Mouse (Mus musculus): ENCODE measurements around the gene Tbc1d2b.

The Tbc1d2b gene

DNA sequence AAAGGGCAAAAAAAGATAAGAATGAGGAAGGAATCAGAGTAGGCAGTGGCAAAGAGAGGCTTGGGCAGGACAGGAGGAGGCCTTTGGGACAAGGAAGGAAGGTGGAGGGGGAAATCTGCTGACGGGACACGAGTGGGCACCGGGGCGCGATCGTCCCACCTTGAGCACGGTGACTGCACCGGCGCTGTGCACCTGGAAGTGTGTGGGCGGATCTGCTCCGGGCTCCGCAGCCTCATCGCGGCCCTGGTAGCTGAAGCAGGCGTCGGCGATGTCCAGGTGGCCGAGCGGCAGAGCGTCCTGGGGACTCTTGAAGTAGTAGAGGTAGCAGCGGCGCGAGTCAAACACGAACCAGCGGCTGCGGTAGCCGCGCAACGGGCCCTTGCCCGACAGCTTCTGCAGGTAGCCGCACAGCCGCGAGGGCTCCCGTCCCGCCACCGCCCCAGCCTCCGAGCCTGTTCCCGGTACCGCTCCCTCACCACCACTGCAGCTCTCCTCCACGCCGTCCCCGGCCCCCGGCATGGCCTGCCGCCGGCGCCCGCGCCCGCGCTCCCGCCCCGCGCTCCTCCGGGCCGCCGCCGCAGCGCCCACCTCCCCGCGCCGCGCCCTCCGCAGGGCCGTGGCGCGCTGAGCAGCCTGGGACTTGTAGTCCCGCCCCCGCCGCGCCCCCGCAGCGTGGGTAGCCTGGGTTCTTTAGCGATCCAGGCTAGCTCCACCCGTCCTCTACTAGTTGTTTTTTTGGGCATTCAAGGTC is at the start of gene Tbc1d2b:
TSS of gene Tbc1d2b (minus strand) at position 612 of the 751 bp plus-strand sequence.
- DNase-seq (ENCODE audit: low spot score), result no peak

DNA sequence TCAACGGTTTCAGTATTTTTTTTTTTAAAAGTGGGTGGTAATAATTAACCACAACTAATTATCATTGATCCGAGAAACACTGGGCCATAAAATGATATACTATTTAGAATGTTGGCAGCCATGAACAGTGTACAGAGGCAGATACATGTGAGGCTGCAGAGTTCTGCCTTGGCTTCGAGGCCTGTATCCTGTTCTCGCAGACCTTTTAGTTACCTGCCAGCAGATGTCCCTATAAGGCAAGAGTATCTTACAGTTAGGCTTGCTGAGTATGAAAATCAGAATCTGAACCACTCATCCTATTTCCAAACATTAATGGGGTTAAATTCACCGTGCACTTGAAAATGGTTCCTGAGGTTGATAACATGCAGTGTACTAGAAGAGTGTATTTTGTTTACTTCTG is 45.7 kb upstream of the Tbc1d2b start:
- no peak for DNase-seq (ENCODE audit: low spot score)

DNA sequence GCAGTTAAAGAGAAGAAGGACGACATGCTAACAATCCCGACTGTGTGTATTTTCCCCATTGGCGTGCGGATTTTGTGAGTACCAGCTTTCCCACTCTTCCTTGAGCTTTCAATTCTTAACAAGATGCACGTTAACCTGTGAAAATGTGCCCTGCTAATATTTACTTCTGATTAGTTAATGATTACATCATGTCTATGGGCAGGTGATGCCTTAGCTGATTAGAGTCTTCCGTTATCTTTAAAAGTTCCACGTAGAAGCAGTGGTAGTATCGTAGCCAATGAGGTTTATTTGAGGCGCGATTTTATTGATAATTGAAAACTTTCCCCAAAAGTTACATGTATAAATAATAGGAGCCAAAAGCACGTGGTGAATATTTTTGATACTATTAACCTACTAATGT is 45.1 kb upstream of the Tbc1d2b start:
- no peak for DNase-seq (ENCODE audit: low spot score)

DNA sequence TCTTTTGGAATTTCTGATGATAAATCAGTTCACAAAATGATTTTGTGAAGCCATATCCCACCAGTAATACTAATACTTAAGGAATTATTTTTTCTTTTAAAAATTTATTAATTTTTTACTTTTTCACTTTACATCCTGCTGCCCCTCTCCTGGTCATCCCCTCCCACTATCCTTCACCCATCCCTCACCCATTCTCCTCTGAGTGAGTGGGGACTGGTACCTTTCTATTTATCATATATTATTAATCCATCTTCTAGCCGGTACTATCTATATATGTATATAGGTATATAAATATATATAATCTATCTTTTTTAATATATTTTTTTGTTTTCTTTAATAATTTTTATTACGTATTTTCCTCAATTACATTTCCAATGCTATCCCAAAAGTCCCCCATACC is 33.6 kb upstream of the Tbc1d2b start:
- no peak for DNase-seq (ENCODE audit: low spot score)

DNA sequence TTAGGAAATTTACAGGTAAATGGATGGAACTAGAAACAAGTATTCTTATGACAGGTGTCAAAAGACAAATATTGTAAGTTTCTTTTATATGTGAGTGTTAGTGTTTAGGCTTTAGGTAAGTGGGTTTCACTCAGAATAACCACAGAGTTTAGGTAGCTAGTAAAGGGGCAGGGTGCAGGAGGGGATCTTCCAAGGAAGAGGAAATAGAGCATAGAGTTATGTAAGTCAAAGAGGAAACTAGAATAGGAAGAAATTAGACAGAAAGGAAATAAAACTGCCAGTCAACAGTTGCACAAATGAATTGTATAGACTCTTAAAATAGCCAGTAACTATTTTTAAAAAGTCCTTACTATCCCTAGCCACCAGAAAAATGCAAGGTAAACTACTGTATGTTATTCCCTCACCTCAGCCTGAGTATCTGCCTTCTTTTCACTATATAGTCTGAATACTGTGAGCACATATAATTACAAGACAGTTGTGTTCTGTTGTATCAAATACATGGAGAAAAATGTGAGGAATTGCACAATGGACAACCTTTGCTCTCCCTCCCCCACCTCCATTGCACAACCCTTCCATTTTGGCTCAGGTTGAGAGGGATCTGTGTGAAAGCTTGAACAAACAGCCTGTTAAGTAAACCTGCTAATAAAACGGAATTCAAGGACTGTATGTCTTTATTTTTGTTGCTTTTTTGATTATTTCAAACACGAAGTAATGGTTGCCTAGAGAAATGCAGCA is 32.7 kb upstream of the Tbc1d2b start:
- DNase-seq (ENCODE audit: low spot score), result no peak

DNA sequence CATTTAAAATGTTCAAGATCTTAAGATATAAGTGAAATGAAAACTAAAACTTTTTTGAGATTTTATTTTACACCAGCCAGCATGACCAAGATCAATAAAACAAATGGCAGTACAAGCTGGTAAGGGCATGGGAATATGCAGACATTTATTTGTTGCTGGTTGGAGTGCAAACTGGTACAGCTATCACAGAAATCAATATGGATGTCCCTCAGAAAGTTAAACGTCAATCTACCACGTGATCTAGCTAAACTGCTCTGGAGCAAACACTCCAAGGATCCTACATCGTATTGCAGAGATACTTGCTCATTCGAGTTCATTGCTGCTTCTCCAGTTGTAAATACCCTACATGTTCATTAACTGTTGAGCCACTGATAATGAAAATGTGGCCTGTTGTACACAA is 32.1 kb upstream of the Tbc1d2b start:
- no peak for DNase-seq (ENCODE audit: low spot score)

DNA sequence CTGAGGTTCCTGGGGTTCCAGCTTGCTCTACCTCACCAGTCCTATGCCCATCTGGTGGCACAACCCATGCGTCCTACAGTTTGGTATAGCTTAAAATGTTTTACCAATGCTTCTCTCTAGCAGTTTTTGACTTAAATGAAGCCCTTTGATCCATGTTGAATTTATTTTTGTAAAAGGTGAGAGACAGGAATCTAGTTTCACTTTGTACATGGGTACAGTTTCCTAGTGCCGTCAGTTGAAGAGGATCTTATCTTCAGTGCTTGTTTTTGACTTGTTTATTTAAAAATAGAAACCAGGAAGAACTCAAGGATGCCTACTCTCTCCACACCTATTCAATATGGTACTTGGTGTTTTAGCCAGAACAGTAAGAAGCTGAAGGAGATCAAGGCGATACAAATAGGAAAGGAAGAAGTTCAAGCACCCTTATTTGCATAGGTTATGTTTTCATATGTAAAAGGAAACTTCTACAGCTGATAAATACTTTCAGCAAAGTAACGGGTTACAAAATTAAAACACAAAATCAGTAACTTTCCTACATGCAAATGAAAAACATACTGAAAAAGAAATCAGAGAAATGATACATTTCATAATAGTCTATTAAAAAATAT is 30.6 kb upstream of the Tbc1d2b start:
- no peak for DNase-seq (ENCODE audit: low spot score)

DNA sequence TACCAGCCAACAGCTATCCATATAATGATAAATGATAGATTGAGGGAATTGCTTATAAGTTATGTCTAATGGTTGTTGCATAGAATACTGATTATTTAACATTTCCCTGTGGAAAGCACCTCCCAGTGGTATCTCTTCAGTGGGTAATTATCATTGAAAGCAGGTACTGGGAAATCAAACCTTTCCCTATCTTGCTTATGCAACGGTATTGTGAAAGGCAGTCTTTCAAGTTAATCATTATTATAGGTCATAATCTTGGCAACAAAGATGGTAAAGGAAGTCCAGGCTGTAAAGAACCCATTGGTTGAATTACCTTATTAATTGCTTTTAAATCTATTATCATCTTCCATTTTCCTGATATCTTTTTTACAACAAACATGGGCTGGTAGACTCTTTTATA is 27.0 kb upstream of the Tbc1d2b start:
- DNase-seq (ENCODE audit: low spot score), result no peak

DNA sequence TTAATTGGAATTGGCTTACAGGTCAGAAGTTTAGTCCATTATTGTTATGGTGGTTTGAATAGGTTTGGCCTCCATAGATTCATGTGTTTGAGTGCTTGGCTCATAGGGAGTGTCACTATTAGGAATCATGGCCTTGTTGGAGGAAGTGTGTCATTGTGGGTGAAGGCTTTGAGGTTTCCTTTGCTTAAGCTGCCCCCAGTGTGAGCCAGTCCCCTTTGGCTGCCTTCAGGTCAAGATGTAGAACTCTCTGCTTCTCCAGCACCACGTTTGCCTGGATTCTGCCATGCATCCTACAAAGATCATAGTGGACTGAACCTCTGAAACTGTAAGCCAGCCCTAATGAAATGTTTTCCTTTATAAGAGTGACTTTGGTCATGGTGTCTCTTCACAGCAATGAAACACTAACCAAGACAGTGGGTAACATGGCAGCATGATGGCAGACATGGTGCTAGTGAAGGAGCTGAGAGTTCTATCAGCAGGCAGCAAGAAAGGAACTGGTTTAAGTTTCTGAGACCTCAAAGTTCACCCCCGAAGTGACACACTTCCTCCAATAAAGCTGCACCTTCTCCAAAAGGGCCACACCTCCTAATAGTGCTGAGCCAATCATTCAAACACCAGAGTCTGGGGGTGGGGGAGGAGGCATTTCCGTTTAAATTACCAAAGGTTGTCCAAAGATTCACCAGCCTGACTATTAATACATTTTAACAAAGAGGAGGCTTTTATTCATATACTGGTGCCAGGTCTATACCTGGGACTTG is 23.2 kb upstream of the Tbc1d2b start:
- no peak for DNase-seq (ENCODE audit: low spot score)

DNA sequence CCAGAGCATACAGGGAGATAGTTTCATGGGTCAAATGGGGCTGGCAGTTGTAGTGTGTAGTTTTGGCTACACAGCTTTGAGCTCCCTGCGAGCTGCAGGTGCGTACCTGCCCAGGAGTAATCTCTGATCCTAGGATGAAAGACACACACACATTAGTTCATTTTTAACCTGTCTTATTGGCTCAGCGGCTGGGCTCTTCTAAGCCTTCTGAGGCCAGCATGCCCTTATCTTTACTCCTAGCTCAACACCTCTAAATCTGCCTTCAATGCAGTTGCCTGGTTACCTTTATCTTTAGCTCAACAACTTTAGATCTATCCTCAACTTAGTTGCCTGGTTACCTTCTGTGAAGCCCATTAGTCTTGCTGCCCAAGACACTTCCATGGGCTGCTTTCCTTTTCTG is 7.8 kb upstream of the Tbc1d2b start:
- no peak for DNase-seq (ENCODE audit: low spot score)

DNA sequence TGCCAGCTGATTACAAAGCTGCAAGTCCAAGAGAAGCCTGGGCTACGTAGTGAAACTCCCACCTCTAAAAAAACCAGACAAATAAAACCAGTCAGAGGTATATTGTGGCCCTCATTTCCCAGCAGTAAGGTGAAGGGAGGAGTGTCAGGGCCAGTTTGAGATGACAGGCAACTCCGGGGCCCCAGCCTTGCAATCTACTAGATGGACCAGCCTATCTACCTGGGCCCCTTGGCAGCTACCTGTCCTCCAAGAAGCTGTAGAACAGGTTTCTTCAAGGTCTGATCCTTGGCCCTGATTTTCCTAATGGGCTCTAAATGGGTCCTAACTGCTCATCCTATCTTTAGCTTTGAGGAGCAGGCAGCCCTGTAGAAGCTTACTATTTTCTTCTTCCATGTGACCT is 7.3 kb upstream of the Tbc1d2b start:
- DNase-seq (ENCODE audit: low spot score), result no peak

DNA sequence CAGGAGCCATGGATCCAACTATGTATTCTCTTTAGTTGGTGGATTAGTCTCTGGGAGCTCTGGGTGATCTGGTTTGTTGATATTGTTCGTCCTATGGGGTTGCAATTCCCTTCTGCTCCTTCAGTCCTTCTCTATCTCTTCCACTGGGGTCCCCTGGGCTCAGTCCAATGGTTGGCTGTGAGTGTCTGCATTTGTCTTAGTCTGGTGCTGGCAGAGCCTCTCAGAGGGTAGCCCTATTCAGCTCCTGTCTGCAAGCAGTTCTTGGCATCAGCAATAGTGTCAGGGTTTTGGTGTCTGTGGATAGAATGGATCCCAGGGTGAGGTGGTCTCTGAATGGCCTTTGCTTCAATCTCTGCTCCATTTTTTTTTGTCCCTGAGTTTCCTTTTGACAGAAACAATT is 6.2 kb upstream of the Tbc1d2b start:
- DNase-seq (ENCODE audit: low spot score), result no peak

DNA sequence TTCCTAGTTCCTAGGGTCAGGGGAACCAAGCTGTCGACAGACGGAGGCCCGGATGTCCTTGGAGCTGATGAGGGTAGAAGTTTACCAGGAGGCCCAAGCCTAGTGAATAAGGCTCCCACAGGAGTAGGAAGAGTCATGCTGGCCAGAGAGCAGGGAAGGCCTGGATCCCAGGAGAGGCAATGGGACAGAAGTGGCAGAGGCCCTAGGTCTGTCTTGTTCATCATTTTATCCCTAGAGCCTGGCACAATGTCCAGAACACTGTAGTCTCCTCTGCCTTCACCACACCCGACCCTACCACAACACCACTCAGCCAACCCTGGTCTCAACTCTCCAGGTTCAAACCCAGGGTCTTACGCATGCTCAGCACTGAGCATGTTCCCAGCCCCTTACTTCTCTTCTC is 5.3 kb upstream of the Tbc1d2b start:
- DNase-seq (ENCODE audit: low spot score), result no peak

DNA sequence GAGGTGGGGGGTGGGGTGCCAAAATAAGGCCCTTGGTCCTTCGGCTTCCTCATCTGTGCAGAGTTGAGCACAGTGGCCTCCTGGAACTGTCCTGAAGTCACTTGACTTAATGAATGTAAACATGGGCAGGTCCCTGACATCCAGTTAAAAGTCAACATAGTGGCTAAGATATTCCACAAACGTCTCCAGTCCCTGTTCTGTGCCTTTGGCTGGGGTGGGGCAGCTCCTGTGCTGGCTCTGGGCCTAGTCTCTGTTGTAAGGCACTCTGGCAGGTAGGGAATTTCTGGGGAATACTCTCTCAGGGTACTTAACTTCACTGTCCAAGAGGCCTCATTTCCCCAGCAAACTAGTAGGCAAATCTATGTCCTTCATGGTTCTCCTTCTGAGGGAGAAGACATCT is 4.9 kb upstream of the Tbc1d2b start:
- no peak for DNase-seq (ENCODE audit: low spot score)

DNA sequence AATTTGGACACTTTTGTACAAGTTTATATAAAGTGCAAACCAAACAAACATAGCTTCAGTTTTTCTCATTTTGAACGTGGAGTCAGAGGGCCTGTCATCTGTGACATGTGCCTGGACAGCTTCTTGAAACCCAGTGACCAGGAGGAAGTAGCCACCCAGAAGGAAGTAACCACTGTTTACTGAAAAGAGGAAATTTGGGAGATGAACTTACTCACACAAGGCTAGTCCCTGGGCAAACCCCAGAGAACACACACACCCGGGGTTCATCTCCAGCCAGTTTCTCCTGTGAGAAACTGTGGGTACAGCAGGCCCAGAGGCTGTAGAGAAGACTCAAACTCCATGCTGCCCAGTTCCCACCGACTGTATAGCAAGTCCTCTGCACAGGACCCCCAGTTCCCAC is 3.9 kb upstream of the Tbc1d2b start:
- no peak for DNase-seq (ENCODE audit: low spot score)

DNA sequence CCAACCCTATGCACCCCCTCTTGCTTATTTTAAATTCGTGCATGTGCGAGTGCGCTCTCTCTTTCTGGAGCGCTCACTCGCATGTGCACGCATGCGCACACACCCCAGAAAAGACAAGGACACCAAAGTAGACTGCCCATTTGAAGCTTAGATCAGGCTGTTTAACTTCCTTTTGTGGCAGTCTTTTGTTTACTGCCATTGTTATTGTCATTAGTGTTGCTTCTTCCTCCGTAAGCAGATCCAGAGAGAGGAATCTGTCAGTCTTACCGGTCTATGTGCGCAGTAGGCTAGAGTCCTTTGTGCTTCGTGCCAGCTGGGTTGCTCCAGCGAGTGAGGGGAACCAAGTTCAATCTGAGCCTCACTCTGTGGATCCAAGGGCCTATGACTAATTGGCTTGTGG is 1.7 kb upstream of the Tbc1d2b start:
- no peak for DNase-seq (ENCODE audit: low spot score)

DNA sequence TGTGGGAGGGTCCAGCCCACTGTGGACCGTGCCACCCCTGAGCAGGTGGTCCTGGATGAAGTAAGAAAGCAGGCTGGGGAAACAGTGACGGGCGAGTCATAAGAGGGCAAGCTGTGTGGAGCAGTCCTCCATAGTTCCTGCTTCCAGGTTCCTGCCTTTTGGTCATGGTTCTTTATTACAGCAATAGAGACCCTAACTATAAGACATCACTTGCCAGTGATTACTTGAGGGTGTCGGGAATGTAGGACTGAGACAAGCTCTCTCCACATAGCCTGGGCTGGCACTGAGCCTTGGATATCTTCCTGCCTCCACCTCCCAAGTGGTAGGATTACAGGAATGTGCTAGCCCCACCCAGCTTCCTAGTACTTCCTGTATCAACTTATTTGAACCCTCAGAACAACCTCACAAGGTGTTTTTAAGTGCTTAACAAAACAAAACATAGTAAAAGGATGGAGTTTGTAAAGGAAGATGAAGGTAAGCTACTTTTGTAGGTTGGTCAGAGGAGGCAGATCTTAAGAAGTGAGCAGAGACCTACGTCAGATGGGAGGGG is 1.0 kb upstream of the Tbc1d2b start:
- no peak for DNase-seq (ENCODE audit: low spot score)

DNA sequence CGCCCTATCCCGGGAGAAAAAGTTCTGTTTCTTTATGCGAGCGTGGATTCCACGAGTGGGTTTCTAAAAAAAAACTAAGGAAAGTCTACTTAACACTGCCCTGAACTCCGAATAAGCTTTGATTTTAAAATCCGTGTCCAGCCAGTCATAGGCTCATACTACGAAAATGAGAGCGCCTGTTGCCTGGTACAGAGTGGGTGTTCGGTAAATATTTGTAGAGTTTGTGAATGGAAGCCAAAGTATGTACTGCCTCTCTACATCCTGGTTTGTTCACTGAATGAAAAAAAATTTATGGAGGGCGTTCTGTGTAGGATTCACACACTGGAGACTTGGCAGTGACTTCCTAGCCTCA is 316 bp upstream of the Tbc1d2b start:
- no peak for DNase-seq (ENCODE audit: low spot score)

DNA sequence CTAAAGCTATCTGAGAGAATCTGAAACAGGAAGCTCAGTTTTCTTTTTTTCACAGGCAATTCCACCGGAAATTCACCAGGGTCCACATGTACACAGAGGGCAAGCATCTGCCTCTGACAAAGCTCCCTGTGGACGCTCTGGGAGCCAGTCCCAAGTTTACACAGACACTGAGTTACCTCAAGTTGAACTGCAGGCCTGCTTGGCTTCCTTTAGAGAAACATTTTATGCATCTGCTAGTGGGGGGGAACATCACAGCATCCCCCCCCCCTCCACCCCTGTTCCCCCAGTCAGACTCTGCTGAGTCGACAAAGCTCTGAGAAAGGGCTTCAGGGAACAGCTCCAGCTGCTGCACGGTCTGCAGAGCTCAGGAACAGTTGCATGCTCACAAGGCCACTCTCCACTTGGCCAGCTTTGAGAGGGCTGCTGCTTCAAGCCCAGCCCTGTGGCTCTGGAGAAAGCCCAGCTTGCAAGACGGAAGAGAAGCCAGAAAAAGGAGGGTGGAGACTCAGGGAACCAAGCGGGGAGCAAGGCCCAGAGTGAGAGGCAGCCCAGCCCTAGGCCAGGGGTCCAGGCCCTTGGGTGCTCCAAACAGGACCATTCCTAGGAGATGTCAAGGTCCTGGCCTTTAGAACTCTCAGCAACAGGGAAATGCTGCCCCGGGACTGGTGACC is 1.5 kb downstream of the Tbc1d2b start:
- DNase-seq (ENCODE audit: low spot score), result no peak

DNA sequence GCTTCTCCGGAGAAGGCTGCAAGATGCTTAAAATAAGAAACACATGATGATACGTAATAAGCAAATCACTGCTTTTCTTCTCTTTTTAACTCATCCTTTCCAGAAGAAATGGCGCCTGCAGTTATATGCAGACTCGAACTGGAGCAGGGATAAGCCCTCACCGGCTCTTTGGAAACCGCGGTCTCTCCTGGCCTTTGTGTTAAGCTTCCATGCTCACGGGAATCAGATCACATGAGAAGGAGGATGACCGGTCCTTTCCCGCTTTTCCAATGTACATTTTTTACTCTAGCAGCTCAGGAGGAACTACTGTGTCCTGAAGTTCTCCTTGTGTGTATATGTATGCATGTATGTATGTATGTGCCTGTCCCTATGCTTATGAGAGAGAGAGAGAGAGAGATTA is 3.7 kb downstream of the Tbc1d2b start:
- no peak for DNase-seq (ENCODE audit: low spot score)

DNA sequence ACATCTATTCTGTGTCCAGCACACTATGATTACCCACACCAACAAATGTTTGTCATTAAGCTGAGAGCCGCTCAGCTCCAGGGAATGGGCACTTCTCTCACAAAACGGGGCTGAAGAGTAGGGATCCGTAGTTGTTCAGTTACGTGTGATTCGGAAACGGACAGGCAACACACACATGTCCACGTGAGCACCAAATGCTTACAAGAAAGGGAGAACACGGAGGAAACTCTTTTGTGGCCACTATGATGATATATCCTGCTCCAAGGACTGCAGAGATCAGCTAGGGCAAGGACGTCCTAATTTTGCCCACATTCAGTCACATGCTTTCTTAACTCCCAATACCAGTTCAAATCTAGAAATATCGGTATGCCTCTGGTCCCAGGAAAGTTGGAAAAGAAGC is 4.5 kb downstream of the Tbc1d2b start:
- DNase-seq (ENCODE audit: low spot score), result no peak

Measured in layer of hippocampus, adult 9-10 months (tissue).